Mouse (Mus musculus) heart, adult 2 months (tissue): ENCODE measurements at regions not wholly inside any gene's neighbourhood (a gene's known extent, or its start where the extent isn't known, plus 50 kb on each side); places are given as distances from the start of the nearest gene placed in this dataset.
A peak's percentile ranks its signal among the peaks of the same experiment; 100 is the strongest.

Experiments used
- DNase-seq, 2 experiments: peaks; one replicate each; pipeline ENCODE4 v3.0.0; 2021
- H3K27ac ChIP-seq: fragments of 200-600 bp; 2 replicates; pipeline ENCODE4 v1.8.1; 2022
- H3K27me3 ChIP-seq: fragments of 200-500 bp; 2 replicates; pipeline ENCODE4 v1.6.1; 2012; ENCODE audit warnings: mild to moderate bottlenecking, low read length, inconsistent platforms, mixed read lengths; ENCODE audit not compliant: control insufficient read depth, insufficient read depth
- H3K36me3 ChIP-seq: fragments of 200-500 bp; 2 replicates; pipeline ENCODE4 v1.6.1; 2012; ENCODE audit warnings: low read length, inconsistent platforms; ENCODE audit not compliant: control insufficient read depth, insufficient read depth
- H3K4me1 ChIP-seq: fragments of 200-500 bp; 2 replicates; pipeline ENCODE4 v1.6.1; 2011; ENCODE audit warnings: low read length; ENCODE audit not compliant: control insufficient read depth, insufficient read depth
- H3K4me3 ChIP-seq: fragments of 200-600 bp; 2 replicates; pipeline ENCODE4 v1.8.1; 2022
- H3K79me2 ChIP-seq: fragments of 200-500 bp; replicated peaks from 2 replicates; pipeline ENCODE4 v1.6.1; 2012; ENCODE audit warnings: mild to moderate bottlenecking, inconsistent platforms, low read length, moderate library complexity, mixed read lengths; ENCODE audit not compliant: control insufficient read depth, insufficient read depth
- H3K9ac ChIP-seq: fragments of 200-500 bp; 2 replicates; pipeline ENCODE4 v1.6.1; 2012; ENCODE audit warnings: low read depth, mild to moderate bottlenecking, control low read depth, inconsistent platforms, low read length, mixed read lengths
- CTCF ChIP-seq: fragments of 200-600 bp; IDR thresholded peaks from 2 replicates; pipeline ENCODE4 v1.8.1; 2022; ENCODE audit warnings: antibody characterized with exemption, mild to moderate bottlenecking, moderate library complexity
- EP300 ChIP-seq: fragments of 200-500 bp; IDR thresholded peaks from 2 replicates; pipeline ENCODE4 v1.6.1; 2011; ENCODE audit warnings: low read depth, low read length, control low read depth; ENCODE audit not compliant: insufficient read depth
- POLR2A ChIP-seq: fragments of 200-500 bp; IDR thresholded peaks from 2 replicates; pipeline ENCODE4 v1.6.1; 2011; ENCODE audit warnings: mild to moderate bottlenecking, low read depth, low read length, control low read depth; ENCODE audit not compliant: insufficient read depth
- WGBS: fragments of 180-500 bp; shearing (Covaris S2); methylation state at CpG from one replicate; pipeline ENCODE4 v1.1.7; 2018; 5-methylcytosine and 5-hydroxymethylcytosine counted together
- intact Hi-C: fragments of 180-260 bp; cut with DNase I; formaldehyde crosslinking; loops from one replicate; pipeline ENCODE4 v1.15.1; 2025

- 28% methylated on average over 2 of the region's 2 CpGs for WGBS
- Histone ChIP-seq H3K79me2 (no peaks in the 10 kb centered on the region), H3K4me1 (no peaks in the 10 kb centered on the region), H3K27ac (no peak overlapping the region), H3K27me3 (no peaks in the 10 kb centered on the region), H3K36me3 (no peaks in the 10 kb centered on the region), H3K9ac (no peak overlapping the region), H3K4me3 (no peak overlapping the region)
- intact Hi-C loops = no loop called here
- no peak for DNase-seq
- TF ChIP-seq POLR2A = no peak
- no peak for TF ChIP-seq CTCF
- TF ChIP-seq EP300 = no peak
Observed at GRCm38 (mm10) chr7:64042978-64043377, 104.3 kb upstream of the Klf13 start.

DNA sequence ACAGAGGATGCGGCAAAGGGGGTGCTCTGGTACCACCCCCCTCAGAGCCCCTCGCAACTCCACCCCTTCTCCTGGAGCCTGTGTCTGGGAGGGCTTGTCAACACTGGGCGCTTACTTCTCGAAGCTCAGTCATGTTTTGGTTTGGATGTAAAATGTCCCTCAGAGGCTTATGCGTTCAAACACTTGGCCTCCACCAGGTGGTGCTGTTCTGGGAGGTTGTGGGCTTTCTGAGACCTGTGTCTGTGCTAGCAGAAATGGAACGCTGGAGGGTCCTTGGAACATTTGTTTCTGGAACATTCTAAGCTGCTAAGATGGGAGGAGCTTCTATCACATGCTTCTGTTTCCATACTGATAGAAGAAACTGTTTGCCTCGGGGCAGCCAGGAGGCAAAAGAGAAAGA lies 102.6 kb upstream of the Klf13 start:
- TF ChIP-seq POLR2A = no peak
- peak; percentile 28 for TF ChIP-seq CTCF
- no peak for TF ChIP-seq EP300
- intact Hi-C loops = no loop called here

GRCm38 (mm10) chr7:64040026-64040737 lies 101.5 kb upstream of the Klf13 start:
- H3K4me3 ChIP-seq = no peak overlapping the region
- no peak overlapping the region for H3K9ac ChIP-seq
- DNase-seq = no peak
- TF ChIP-seq EP300 (no peak), POLR2A (no peak), CTCF (no peak)
- H3K27ac ChIP-seq = no peak overlapping the region; the same call in 1 of the 2 replicates
- intact Hi-C loops = no loop called here
- H3K27me3 ChIP-seq = no peaks in the 10 kb centered on the region
- no peaks in the 10 kb centered on the region for H3K79me2 ChIP-seq
- 67% methylated on average over 7 of the region's 7 CpGs for WGBS
- no peaks in the 10 kb centered on the region for H3K36me3 ChIP-seq
- H3K4me1 ChIP-seq = no peaks in the 10 kb centered on the region

More for the DNA sequence above, 102.6 kb upstream of the Klf13 start:
- Histone ChIP-seq H3K27ac (no peak overlapping the region), H3K36me3 (no peaks in the 10 kb centered on the region), H3K27me3 (no peaks in the 10 kb centered on the region), H3K4me3 (no peak overlapping the region), H3K4me1 (no peaks in the 10 kb centered on the region), H3K9ac (no peak overlapping the region), H3K79me2 (no peaks in the 10 kb centered on the region)
- no peak for DNase-seq
- WGBS = 94% methylated on average over 7 of the region's 7 CpGs

GRCm38 (mm10) chr7:64037701-64038231 lies 99.1 kb upstream of the Klf13 start:
- Histone ChIP-seq H3K4me1 (no peaks in the 10 kb centered on the region), H3K4me3 (no peak overlapping the region), H3K79me2 (no peaks in the 10 kb centered on the region), H3K27ac (no peak overlapping the region), H3K36me3 (no peaks in the 10 kb centered on the region), H3K27me3 (no peaks in the 10 kb centered on the region), H3K9ac (no peak overlapping the region)
- TF ChIP-seq EP300 = no peak
- TF ChIP-seq POLR2A = no peak
- TF ChIP-seq CTCF = no peak
- WGBS = 88% methylated on average over 8 of the region's 8 CpGs
- intact Hi-C loops = no loop called here
- DNase-seq = no peak

- no peaks in the 10 kb centered on the region for H3K36me3 ChIP-seq
- H3K4me3 ChIP-seq = no peak overlapping the region
- 93% methylated on average over 7 of the region's 7 CpGs for WGBS
- no peaks in the 10 kb centered on the region for H3K4me1 ChIP-seq
- H3K9ac ChIP-seq = no peak overlapping the region
- DNase-seq = no peak
- H3K79me2 ChIP-seq = no peaks in the 10 kb centered on the region
- no peaks in the 10 kb centered on the region for H3K27me3 ChIP-seq
- no peak for TF ChIP-seq EP300
- no peak for TF ChIP-seq POLR2A
- no peak for TF ChIP-seq CTCF
- intact Hi-C loops = no loop called here
- H3K27ac ChIP-seq = no peak overlapping the region
Observed at GRCm38 (mm10) chr7:64036154-64036553, 97.4 kb upstream of the Klf13 start.

DNA sequence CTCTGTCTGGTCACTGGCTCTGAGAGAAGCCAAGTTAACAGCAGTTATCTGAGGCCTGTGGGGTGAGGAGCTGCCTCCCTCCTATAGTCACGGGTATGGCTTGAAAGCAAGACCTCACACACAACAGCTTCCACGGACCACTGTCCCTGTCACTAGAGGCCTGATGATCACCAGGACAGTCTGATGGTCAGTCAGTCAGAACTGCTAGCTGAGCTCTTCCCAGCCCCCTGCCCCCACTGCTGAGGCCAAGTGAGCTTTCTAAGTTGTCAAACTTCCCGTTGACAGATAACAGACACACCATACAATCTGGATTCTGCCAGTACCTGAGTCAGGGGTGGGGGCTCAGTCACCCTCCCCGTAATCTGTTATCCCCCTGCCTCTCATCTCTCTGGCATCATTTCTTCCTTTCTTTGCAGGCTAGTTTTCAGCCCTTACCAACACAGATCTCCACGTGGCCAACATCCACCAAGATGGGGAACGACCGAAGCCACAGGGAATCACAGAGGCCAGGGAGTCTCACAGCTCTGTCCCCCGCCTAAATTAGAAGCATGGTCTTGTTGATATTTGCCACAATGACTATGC lies 96.4 kb upstream of the Klf13 start:
- Histone ChIP-seq H3K79me2 (no peaks in the 10 kb centered on the region), H3K4me1 (no peaks in the 10 kb centered on the region), H3K9ac (no peak overlapping the region), H3K4me3 (no peak overlapping the region), H3K27me3 (no peaks in the 10 kb centered on the region), H3K36me3 (no peaks in the 10 kb centered on the region), H3K27ac (no peak overlapping the region)
- 69% methylated on average over 8 of the region's 8 CpGs for WGBS
- intact Hi-C loops = no loop called here
- TF ChIP-seq EP300 (no peak), CTCF (no peak), POLR2A (no peak)
- no peak for DNase-seq
